Mouse (Mus musculus) thymus, postnatal 10 days (tissue): ENCODE data around the gene Olfr1253.

Experiments used
- DNase-seq, 2 experiments: peaks; one replicate each; pipeline ENCODE4 v3.0.0; 2021; ENCODE audit warnings: low spot score in 2 of 2

Olfr1253 gene

GRCm38 (mm10) chr2:89756990-89757389 lies at the start of gene Olfr1253:
Gene Olfr1253 (minus strand): TSS chr2:89757090.
- no peak for DNase-seq

- no peak for DNase-seq
Observed at GRCm38 (mm10) chr2:89799583-89799982, 42.7 kb upstream of the Olfr1253 start.

GRCm38 (mm10) chr2:89793519-89793918 lies 36.6 kb upstream of the Olfr1253 start, which contains the start of gene Olfr1254:
Gene Olfr1254 (minus strand): TSS chr2:89793619.
- DNase-seq, result no peak

GRCm38 (mm10) chr2:89724912-89725311 lies 32.0 kb downstream of the Olfr1253 start, which contains the start of gene Olfr1252:
Gene Olfr1252 (minus strand): TSS chr2:89725012.
- DNase-seq, result no peak
